Mouse (Mus musculus): ENCODE results near the gene Cdkal1.

DNA sequence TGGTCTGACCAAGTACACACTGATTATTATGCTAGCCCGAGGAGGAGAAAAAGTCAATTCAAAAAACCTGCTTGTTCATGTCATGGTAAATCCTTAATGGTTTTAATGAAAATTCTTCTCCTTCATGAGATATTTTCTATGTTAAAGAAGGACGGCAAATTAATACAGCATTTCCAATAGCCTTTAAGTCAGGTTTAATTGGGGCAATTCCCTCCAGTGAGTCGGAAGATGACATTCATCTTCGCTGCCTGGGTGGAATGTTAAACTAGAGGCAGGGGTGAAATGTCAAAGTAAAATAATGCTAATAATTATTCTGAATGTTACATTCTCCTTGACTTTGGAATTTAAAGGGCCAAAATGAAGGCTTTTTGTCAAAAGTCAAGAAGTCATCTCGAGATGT lies 633.8 kb downstream of the Cdkal1 start:
- TF ChIP-seq CTCF (conservative IDR thresholded peaks at IDR 0.05 in 1 of 2, IDR thresholded peaks at IDR 0.05 in 1 of 2; ENCODE audit: low read depth in 2 of 2, low read length in 2 of 2) (no peak), MXI1 (IDR thresholded peaks at IDR 0.05; ENCODE audit: low read depth, low read length) (no peak), USF1 (IDR thresholded peaks at IDR 0.05; ENCODE audit: low read depth, low read length) (no peak), CHD2 (IDR thresholded peaks at IDR 0.05; ENCODE audit: low read length) (no peak), NELFE (IDR thresholded peaks at IDR 0.05; ENCODE audit: low read depth, low read length) (no peak), POLR2A (IDR thresholded peaks at IDR 0.05; ENCODE audit: low read depth, low read length) (no peak), TCF12 (IDR thresholded peaks at IDR 0.05; ENCODE audit: low read depth, low read length) (no peak), UBTF (IDR thresholded peaks at IDR 0.05; ENCODE audit: low read depth, low read length) (no peak), E2F4 (IDR thresholded peaks at IDR 0.05; ENCODE audit: insufficient replicate concordance, low read depth, low read length) (no peak), SMC3 (IDR thresholded peaks at IDR 0.05; ENCODE audit: low read depth, low read length) (no peak)
